Mouse (Mus musculus) heart, embryonic 10.5 days (tissue): ENCODE data around the gene Fbxw9. TPM values are rescaled to one million over a fixed set of nuclear protein-coding genes. Genes with fewer than 3 reads are reported as not detected.
A peak's percentile ranks its signal among the peaks of the same experiment; 100 is the strongest.

Experiments
- DNase-seq: peaks from one replicate; pipeline ENCODE4 v3.0.0-alpha.2; 2017; ENCODE audit warnings: low spot score
- H3K27ac ChIP-seq: fragments of 300-500 bp; sonication (generic); 2 replicates; pipeline ENCODE4 v1.5.1; 2016; ENCODE audit warnings: mild to moderate bottlenecking
- H3K27me3 ChIP-seq: fragments of 300-500 bp; sonication (generic); 2 replicates; pipeline ENCODE4 v1.6.1; 2016; ENCODE audit warnings: mild to moderate bottlenecking; ENCODE audit not compliant: poor library complexity, insufficient read depth, severe bottlenecking
- H3K36me3 ChIP-seq: fragments of 300-500 bp; sonication (generic); 2 replicates; pipeline ENCODE4 v1.6.1; 2016; ENCODE audit warnings: mild to moderate bottlenecking, moderate library complexity
- H3K4me1 ChIP-seq: fragments of 300-500 bp; sonication (generic); 2 replicates; pipeline ENCODE4 v1.6.1; 2016; ENCODE audit warnings: mild to moderate bottlenecking
- H3K4me3 ChIP-seq: fragments of 300-500 bp; sonication (generic); 2 replicates; pipeline ENCODE4 v1.5.1; 2016; ENCODE audit warnings: mild to moderate bottlenecking, moderate library complexity
- H3K9me3 ChIP-seq: fragments of 300-500 bp; sonication (generic); 2 replicates; pipeline ENCODE4 v1.6.1; 2016; ENCODE audit warnings: mild to moderate bottlenecking, moderate library complexity
- WGBS: fragments of 180-500 bp; shearing (Covaris S2); methylation state at CpG from one replicate; pipeline ENCODE4 v1.1.7; 2016; 5-methylcytosine and 5-hydroxymethylcytosine counted together
- polyA plus RNA-seq: library from polyadenylated mRNA; unstranded; fragments of >200 nt; fragmentation: Nextera tagmentation; extraction: Ambion mirVana; gene quantifications from 2 replicates; pipeline ENCODE4 v1.2.1, GENCODE M21; 2016

Gene Fbxw9
- 20.2 and 21.0 TPM in 2 replicates for polyA plus RNA-seq

GRCm38 (mm10) chr8:85059879-85060616 is at the start of gene Fbxw9:
Gene Fbxw9, plus strand, starts transcription at chr8:85060055.
- H3K9me3 ChIP-seq, result no peaks in the 10 kb centered on the region
- DNase-seq, result peak; percentile 94
- no peaks in the 10 kb centered on the region for H3K27me3 ChIP-seq
- H3K4me3 ChIP-seq, result peak within 1 kb of the TSS; percentile 92
- H3K36me3 ChIP-seq, result peaks cover 35% of the 10 kb centered on the region
- WGBS, result under 1% methylated on average over 52 of the region's 53 CpGs
- H3K27ac ChIP-seq, result peak within 1 kb of the TSS; percentile 78
- H3K4me1 ChIP-seq, result peaks cover 15% of the 10 kb centered on the region

GRCm38 (mm10) chr8:85011242-85011641 is 48.6 kb upstream of the Fbxw9 start:
- H3K27ac ChIP-seq, result no peak overlapping the region
- no peak overlapping the region for H3K4me3 ChIP-seq
- H3K4me1 ChIP-seq, result peaks cover 11% of the 10 kb centered on the region
- 12% methylated on average over 28 of the region's 28 CpGs for WGBS
- peaks cover 85% of the 10 kb centered on the region for H3K27me3 ChIP-seq
- DNase-seq, result no peak
- no peaks in the 10 kb centered on the region for H3K9me3 ChIP-seq
- no peaks in the 10 kb centered on the region for H3K36me3 ChIP-seq

GRCm38 (mm10) chr8:85013230-85013840 is 46.5 kb upstream of the Fbxw9 start:
- Histone ChIP-seq H3K36me3 (peaks cover 15% of the 10 kb centered on the region), H3K27ac (peak overlapping the region; percentile 18; the same call in 1 of the 2 replicates), H3K9me3 (no peaks in the 10 kb centered on the region), H3K27me3 (peaks cover 69% of the 10 kb centered on the region), H3K4me3 (peak overlapping the region; percentile 49), H3K4me1 (peaks cover 6% of the 10 kb centered on the region)
- 6% methylated on average over 25 of the region's 26 CpGs for WGBS
- peak; percentile 87 for DNase-seq

GRCm38 (mm10) chr8:85014431-85014830 is 45.4 kb upstream of the Fbxw9 start, which contains the start of gene Best2:
Gene Best2, minus strand, starts transcription at chr8:85014531.
- WGBS, result 45% methylated on average over 2 of the region's 2 CpGs
- Histone ChIP-seq H3K9me3 (no peaks in the 10 kb centered on the region), H3K27ac (peak within 1 kb of the TSS; percentile 18; the same call in 1 of the 2 replicates), H3K36me3 (peaks cover 26% of the 10 kb centered on the region), H3K27me3 (peaks cover 58% of the 10 kb centered on the region), H3K4me3 (peak within 1 kb of the TSS; percentile 49), H3K4me1 (peaks cover 6% of the 10 kb centered on the region)
- no peak for DNase-seq

- peaks cover 6% of the 10 kb centered on the region for H3K4me1 ChIP-seq
- no peak for DNase-seq
- H3K9me3 ChIP-seq, result no peaks in the 10 kb centered on the region
- H3K27me3 ChIP-seq, result peaks cover 40% of the 10 kb centered on the region
- 72% methylated on average over 10 of the region's 10 CpGs for WGBS
- H3K27ac ChIP-seq, result no peak overlapping the region
- H3K4me3 ChIP-seq, result no peak overlapping the region
- H3K36me3 ChIP-seq, result peaks cover 49% of the 10 kb centered on the region
These were observed 43.1 kb upstream of the Fbxw9 start for GRCm38 (mm10) chr8:85016724-85017123.

GRCm38 (mm10) chr8:85017209-85017608 is 42.6 kb upstream of the Fbxw9 start:
- H3K9me3 ChIP-seq, result no peaks in the 10 kb centered on the region
- H3K27ac ChIP-seq, result no peak overlapping the region
- no peak for DNase-seq
- peaks cover 6% of the 10 kb centered on the region for H3K4me1 ChIP-seq
- H3K4me3 ChIP-seq, result no peak overlapping the region
- WGBS, result 55% methylated on average over 5 of the region's 5 CpGs
- peaks cover 36% of the 10 kb centered on the region for H3K27me3 ChIP-seq
- peaks cover 53% of the 10 kb centered on the region for H3K36me3 ChIP-seq

- Histone ChIP-seq H3K27ac (no peak overlapping the region), H3K4me3 (no peak overlapping the region), H3K27me3 (no peaks in the 10 kb centered on the region), H3K36me3 (peaks cover 73% of the 10 kb centered on the region), H3K4me1 (peaks cover 27% of the 10 kb centered on the region), H3K9me3 (no peaks in the 10 kb centered on the region)
- WGBS, result 90% methylated on average over 3 of the region's 3 CpGs
- DNase-seq, result no peak
These were observed 38.3 kb upstream of the Fbxw9 start for GRCm38 (mm10) chr8:85021514-85022055.

- H3K4me3 ChIP-seq, result 0 out of 2 replicates have a peak overlapping the region, but pooled peaks have one; percentile 94
- 95% methylated on average over 3 of the region's 3 CpGs for WGBS
- H3K27ac ChIP-seq, result no peak overlapping the region
- H3K27me3 ChIP-seq, result no peaks in the 10 kb centered on the region
- no peaks in the 10 kb centered on the region for H3K9me3 ChIP-seq
- peaks cover 37% of the 10 kb centered on the region for H3K4me1 ChIP-seq
- H3K36me3 ChIP-seq, result peaks cover 53% of the 10 kb centered on the region
- no peak for DNase-seq
These were observed 36.0 kb upstream of the Fbxw9 start for GRCm38 (mm10) chr8:85023846-85024245.

GRCm38 (mm10) chr8:85025098-85025932 is 34.5 kb upstream of the Fbxw9 start, which contains the start of gene Asna1:
Gene Asna1, minus strand, starts transcription at chr8:85025281.
- H3K4me1 ChIP-seq, result peaks cover 45% of the 10 kb centered on the region
- WGBS, result 5% methylated on average over 30 of the region's 30 CpGs
- H3K27me3 ChIP-seq, result no peaks in the 10 kb centered on the region
- peak; percentile 96 for DNase-seq
- no peaks in the 10 kb centered on the region for H3K9me3 ChIP-seq
- peaks cover 52% of the 10 kb centered on the region for H3K36me3 ChIP-seq
- H3K27ac ChIP-seq, result peak within 1 kb of the TSS; percentile 96
- peak within 1 kb of the TSS; percentile 94 for H3K4me3 ChIP-seq

GRCm38 (mm10) chr8:85026670-85027515 is 33.0 kb upstream of the Fbxw9 start, which contains the start of gene Trir:
Gene Trir, plus strand, starts transcription at chr8:85026823.
- peak within 1 kb of the TSS; percentile 94 for H3K4me3 ChIP-seq
- peaks cover 45% of the 10 kb centered on the region for H3K4me1 ChIP-seq
- H3K9me3 ChIP-seq, result no peaks in the 10 kb centered on the region
- H3K27me3 ChIP-seq, result no peaks in the 10 kb centered on the region
- peak; percentile 99 for DNase-seq
- H3K36me3 ChIP-seq, result peaks cover 50% of the 10 kb centered on the region
- peak within 1 kb of the TSS; percentile 96 for H3K27ac ChIP-seq
- under 1% methylated on average over 73 of the region's 75 CpGs for WGBS

GRCm38 (mm10) chr8:85027516-85027855 is 32.4 kb upstream of the Fbxw9 start:
- Histone ChIP-seq H3K9me3 (no peaks in the 10 kb centered on the region), H3K4me3 (peak overlapping the region; percentile 94), H3K27ac (peak overlapping the region; percentile 96), H3K4me1 (peaks cover 45% of the 10 kb centered on the region), H3K27me3 (no peaks in the 10 kb centered on the region), H3K36me3 (peaks cover 50% of the 10 kb centered on the region)
- under 1% methylated on average over 13 of the region's 13 CpGs for WGBS
- DNase-seq, result no peak

- Histone ChIP-seq H3K27ac (peak overlapping the region; percentile 13; the same call in 1 of the 2 replicates), H3K36me3 (peaks cover 49% of the 10 kb centered on the region), H3K9me3 (no peaks in the 10 kb centered on the region), H3K4me3 (peak overlapping the region; percentile 94), H3K4me1 (peaks cover 45% of the 10 kb centered on the region), H3K27me3 (no peaks in the 10 kb centered on the region)
- WGBS, result 29% methylated on average over 2 of the region's 2 CpGs
- no peak for DNase-seq
These were observed 31.9 kb upstream of the Fbxw9 start for GRCm38 (mm10) chr8:85027922-85028321.
